Mouse (Mus musculus) hindbrain, embryonic 11.5 days (tissue): ENCODE measurements at regions not wholly inside any gene's neighbourhood (a gene's known extent, or its start where the extent isn't known, plus 50 kb on each side); places are given as distances from the start of the nearest gene placed in this dataset.

Source experiments
- ATAC-seq: fragments of 200-750 bp; cut with Nextera tagmentation; 2 replicates; pipeline ENCODE4 v1.8.0; 2017; ENCODE audit warnings: mild to moderate bottlenecking, moderate TSS enrichment, moderate library complexity; ENCODE audit not compliant: low FRiP score
- DNase-seq: peaks from one replicate; pipeline ENCODE4 v3.0.0-alpha.2; 2015; ENCODE audit warnings: low spot score
- H3K27ac ChIP-seq: fragments of 300-500 bp; sonication (generic); 2 replicates; pipeline ENCODE4 v1.5.1; 2014; ENCODE audit warnings: mild to moderate bottlenecking, low read depth, low read length
- H3K27me3 ChIP-seq: fragments of 300-500 bp; sonication (generic); 2 replicates; pipeline ENCODE4 v1.6.1; 2014; ENCODE audit warnings: mild to moderate bottlenecking, low read length, moderate library complexity, mixed read lengths; ENCODE audit not compliant: control insufficient read depth, insufficient read depth
- H3K36me3 ChIP-seq: fragments of 300-500 bp; sonication (generic); 2 replicates; pipeline ENCODE4 v1.6.1; 2014; ENCODE audit warnings: mild to moderate bottlenecking, low read length, moderate library complexity, mixed read lengths; ENCODE audit not compliant: control insufficient read depth, insufficient read depth
- H3K4me1 ChIP-seq: fragments of 300-500 bp; sonication (generic); replicated peaks from 2 replicates; pipeline ENCODE4 v1.6.1; 2014; ENCODE audit warnings: low read length, mixed read lengths; ENCODE audit not compliant: control insufficient read depth, insufficient read depth
- H3K4me2 ChIP-seq: fragments of 300-500 bp; sonication (generic); replicated peaks from 2 replicates; pipeline ENCODE4 v1.6.1; 2014; ENCODE audit warnings: mild to moderate bottlenecking, low read depth, low read length
- H3K4me3 ChIP-seq: fragments of 300-500 bp; sonication (generic); 2 replicates; pipeline ENCODE4 v1.5.1; 2014; ENCODE audit warnings: low read depth, low read length
- H3K9ac ChIP-seq: fragments of 300-500 bp; sonication (generic); 2 replicates; pipeline ENCODE4 v1.6.1; 2014; ENCODE audit warnings: low read depth, low read length
- H3K9me3 ChIP-seq: fragments of 300-500 bp; sonication (generic); 2 replicates; pipeline ENCODE4 v1.6.1; 2016; ENCODE audit warnings: low read length; ENCODE audit not compliant: control insufficient read depth
- WGBS: fragments of 180-500 bp; shearing (Covaris S2); extraction: QIAGEN DNeasy Blood & Tissue Kit; methylation state at CpG from one replicate; pipeline ENCODE4 v1.1.7; 2014; 5-methylcytosine and 5-hydroxymethylcytosine counted together

- DNase-seq (no peak), ATAC-seq (no peak)
- Histone ChIP-seq H3K4me3 (no peak overlapping the region), H3K9me3 (no peaks in the 10 kb centered on the region), H3K9ac (no peak overlapping the region), H3K27me3 (no peaks in the 10 kb centered on the region), H3K4me2 (no peak overlapping the region), H3K36me3 (no peaks in the 10 kb centered on the region), H3K27ac (no peak overlapping the region), H3K4me1 (no peaks in the 10 kb centered on the region)
Observed at GRCm38 (mm10) chr7:136796415-136796814, 98.0 kb upstream of the Mgmt start.

DNA sequence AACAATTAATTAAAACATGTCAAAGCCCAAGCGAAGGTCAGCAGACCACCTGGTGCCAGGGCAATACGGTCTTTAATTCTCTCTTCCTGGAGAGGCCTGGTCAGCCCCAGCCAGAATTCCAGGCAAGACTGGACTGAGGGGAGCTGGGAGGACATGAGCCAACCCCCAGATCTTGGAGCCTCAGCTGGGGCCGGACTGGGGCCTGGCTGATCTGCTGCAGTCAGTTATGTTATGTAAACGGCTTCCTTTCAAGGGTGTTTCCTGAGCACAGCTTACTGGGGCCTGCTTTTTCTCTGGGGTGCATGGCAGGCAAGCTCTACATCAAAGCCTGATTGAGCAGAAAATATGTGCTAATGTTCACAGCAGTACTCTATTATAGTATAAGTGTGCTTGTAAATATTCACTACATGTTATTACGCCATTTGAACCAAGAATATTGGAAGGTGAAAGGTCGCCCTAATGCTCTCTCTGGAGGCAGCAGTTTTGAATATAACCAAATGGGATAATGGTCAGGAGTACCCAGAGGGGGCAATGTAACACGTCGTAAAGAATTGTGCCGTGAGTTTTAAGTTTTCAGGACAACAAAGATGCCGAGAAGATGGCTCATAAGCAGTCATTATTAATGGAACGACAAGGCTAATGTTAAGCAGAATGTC is 96.5 kb upstream of the Mgmt start:
- Histone ChIP-seq H3K27ac (0 out of 2 replicates have a peak overlapping the region, but pooled peaks have one; percentile 31), H3K27me3 (no peaks in the 10 kb centered on the region), H3K4me2 (no peak overlapping the region), H3K9me3 (no peaks in the 10 kb centered on the region), H3K4me1 (no peaks in the 10 kb centered on the region), H3K4me3 (no peak overlapping the region), H3K9ac (no peak overlapping the region), H3K36me3 (no peaks in the 10 kb centered on the region)
- WGBS: 30% methylated on average over 11 of the region's 11 CpGs
- ATAC-seq (peak; percentile 53; the same call in 1 of the 2 replicates), DNase-seq (peak; percentile 51)

DNA sequence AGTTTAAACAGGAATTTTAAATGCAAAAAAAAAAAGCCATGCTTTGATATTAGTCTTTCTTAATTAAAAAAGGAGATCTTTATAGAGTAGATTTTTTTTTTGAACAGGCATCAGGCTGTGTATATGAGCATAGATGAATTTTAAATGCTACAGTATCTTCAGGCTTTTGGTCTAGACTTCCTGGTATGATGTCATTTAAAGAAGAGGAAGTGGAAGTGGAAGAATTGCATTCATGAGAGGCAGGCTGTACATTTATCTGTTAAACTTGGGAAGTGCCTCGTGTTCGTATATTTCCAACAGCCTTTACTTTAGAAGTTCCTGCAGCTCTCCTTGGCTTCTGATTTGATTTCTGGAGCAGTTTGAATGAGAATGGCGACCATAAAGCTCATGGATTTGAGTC is 95.8 kb upstream of the Mgmt start:
- Histone ChIP-seq H3K4me3 (no peak overlapping the region), H3K4me2 (no peak overlapping the region), H3K27me3 (no peaks in the 10 kb centered on the region), H3K27ac (no peak overlapping the region), H3K4me1 (no peaks in the 10 kb centered on the region), H3K9ac (no peak overlapping the region), H3K9me3 (no peaks in the 10 kb centered on the region), H3K36me3 (no peaks in the 10 kb centered on the region)
- ATAC-seq (no peak), DNase-seq (no peak)
- 87% methylated on average over 3 of the region's 3 CpGs for WGBS

DNA sequence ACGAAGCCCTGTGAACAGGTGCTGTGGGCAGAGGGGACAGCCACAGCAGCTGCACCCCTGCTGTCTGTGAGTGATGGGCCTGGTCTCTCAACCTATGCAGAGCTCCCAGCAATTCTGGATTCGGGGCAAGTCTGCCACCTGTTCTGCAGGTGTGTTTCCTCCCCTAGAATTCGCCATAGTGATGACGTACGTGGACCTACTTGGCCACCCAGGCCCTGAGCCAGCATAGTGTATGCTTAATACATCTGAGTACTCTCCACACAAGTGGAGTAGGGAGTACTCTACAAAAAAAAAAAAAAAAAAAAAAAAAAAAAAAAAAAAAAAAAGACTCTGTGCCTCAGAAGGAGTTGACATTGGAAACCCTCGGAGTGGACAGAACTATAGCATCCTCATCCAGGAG is 87.3 kb upstream of the Mgmt start:
- Histone ChIP-seq H3K27ac (no peak overlapping the region), H3K9ac (no peak overlapping the region), H3K4me2 (no peak overlapping the region), H3K36me3 (no peaks in the 10 kb centered on the region), H3K4me3 (no peak overlapping the region), H3K4me1 (no peaks in the 10 kb centered on the region), H3K27me3 (no peaks in the 10 kb centered on the region), H3K9me3 (no peaks in the 10 kb centered on the region)
- ATAC-seq (no peak), DNase-seq (no peak)
- WGBS: 87% methylated on average over 6 of the region's 6 CpGs

DNA sequence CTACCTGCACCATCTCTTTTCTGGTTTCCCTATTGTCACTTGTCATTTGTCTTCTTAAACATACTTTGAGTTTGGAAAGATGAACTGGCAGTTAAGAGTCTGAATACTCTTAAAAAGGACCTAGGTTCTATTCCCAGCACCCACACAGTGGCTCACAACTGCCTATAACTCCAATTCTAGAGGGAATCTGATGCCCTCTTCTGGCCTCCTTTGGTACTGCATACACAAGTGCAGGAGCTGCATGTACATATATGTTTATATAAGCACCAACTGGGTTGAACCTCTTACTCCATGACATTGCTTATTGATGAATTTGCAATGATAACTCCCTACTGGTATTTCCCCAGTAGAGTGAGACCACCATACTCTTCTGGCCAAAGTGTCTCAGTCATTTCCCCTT is 86.4 kb upstream of the Mgmt start:
- no peaks in the 10 kb centered on the region for H3K4me1 ChIP-seq
- H3K9me3 ChIP-seq: no peaks in the 10 kb centered on the region
- H3K4me2 ChIP-seq: no peak overlapping the region
- ATAC-seq (no peak), DNase-seq (no peak)
- no peaks in the 10 kb centered on the region for H3K36me3 ChIP-seq
- H3K9ac ChIP-seq: no peak overlapping the region
- no peaks in the 10 kb centered on the region for H3K27me3 ChIP-seq
- H3K27ac ChIP-seq: no peak overlapping the region
- H3K4me3 ChIP-seq: no peak overlapping the region

DNA sequence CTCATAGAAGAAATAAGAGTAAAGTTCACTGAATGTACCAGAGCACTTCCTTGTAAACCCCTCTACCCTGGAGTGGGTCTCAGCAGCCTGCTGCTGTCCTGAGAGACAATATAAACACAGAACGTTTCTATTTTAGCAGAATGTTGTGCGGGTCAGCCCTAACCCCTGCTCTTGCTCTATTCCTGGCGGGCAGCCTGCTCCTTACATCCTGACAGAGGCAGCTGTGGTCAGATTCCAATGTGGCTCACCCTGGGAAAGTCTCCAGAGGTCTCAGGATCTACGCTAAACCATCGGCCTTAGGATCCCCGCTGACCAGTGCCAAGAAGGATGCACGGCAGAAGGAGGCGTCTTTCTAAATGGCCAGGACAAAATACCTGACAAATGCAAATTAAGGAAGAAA is 84.8 kb upstream of the Mgmt start:
- 76% methylated on average over 8 of the region's 8 CpGs for WGBS
- Histone ChIP-seq H3K27ac (no peak overlapping the region), H3K4me1 (no peaks in the 10 kb centered on the region), H3K4me2 (no peak overlapping the region), H3K27me3 (no peaks in the 10 kb centered on the region), H3K4me3 (no peak overlapping the region), H3K9me3 (no peaks in the 10 kb centered on the region), H3K36me3 (no peaks in the 10 kb centered on the region), H3K9ac (no peak overlapping the region)
- no peak for DNase-seq
- ATAC-seq: no peak

DNA sequence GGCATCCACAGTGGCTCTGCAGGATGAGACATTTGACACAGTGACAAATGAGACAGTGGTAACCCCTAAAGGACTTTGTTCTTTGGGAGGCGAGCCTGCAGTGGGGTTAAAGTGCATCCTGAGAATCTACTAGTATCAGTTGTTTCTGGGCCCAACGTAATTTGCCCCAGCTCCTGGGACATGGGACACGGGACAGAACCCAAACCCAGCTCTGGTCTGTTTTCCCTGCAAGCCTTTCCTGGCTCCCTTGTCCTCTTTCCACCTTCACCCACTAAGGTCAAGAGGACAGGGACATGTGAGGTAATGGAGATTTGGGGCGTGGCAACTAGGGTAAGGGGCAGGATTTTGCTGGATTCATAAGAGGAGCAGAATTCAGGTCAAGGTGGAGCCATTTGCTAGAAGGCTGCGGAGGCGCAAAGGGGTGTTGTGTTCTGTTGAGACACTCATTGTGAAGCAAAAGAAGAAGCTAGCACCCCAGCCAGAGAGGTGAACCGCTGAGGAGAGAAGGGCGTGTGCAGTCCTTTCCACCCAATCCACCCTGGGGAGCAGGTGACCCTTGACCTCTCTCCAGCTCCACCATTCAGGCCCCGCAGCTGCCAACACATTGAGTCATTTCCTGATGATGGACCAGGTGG is 80.6 kb upstream of the Mgmt start:
- Histone ChIP-seq H3K9me3 (no peaks in the 10 kb centered on the region), H3K27me3 (no peaks in the 10 kb centered on the region), H3K4me1 (no peaks in the 10 kb centered on the region), H3K9ac (no peak overlapping the region), H3K27ac (no peak overlapping the region), H3K4me3 (no peak overlapping the region), H3K36me3 (no peaks in the 10 kb centered on the region), H3K4me2 (no peak overlapping the region)
- WGBS: 73% methylated on average over 9 of the region's 9 CpGs
- DNase-seq: no peak
- ATAC-seq: no peak

DNA sequence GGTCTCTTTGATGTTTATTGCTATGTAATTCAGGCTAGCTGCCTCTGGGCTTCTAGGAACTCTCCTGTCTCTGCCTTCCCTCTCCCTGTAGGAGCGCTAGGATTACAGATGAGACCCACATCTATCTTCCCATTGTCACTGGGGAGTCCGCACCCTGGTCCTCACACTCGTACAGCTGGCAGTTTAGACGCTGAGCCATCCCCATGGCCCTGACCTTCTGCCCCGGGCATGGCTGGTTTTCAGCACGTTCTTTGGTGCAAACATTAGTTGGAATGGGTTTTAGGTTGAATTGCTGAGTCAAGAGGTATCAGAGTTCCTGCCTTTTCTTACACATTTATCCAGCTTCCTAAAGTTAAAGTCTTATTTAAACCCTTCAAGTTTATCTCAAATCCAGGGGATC is 79.7 kb upstream of the Mgmt start:
- H3K36me3 ChIP-seq: no peaks in the 10 kb centered on the region
- no peaks in the 10 kb centered on the region for H3K27me3 ChIP-seq
- no peak for DNase-seq
- H3K4me1 ChIP-seq: no peaks in the 10 kb centered on the region
- H3K9me3 ChIP-seq: no peaks in the 10 kb centered on the region
- no peak overlapping the region for H3K4me2 ChIP-seq
- H3K4me3 ChIP-seq: no peak overlapping the region
- ATAC-seq: no peak
- WGBS: 73% methylated on average over 6 of the region's 6 CpGs
- no peak overlapping the region for H3K27ac ChIP-seq
- H3K9ac ChIP-seq: no peak overlapping the region

DNA sequence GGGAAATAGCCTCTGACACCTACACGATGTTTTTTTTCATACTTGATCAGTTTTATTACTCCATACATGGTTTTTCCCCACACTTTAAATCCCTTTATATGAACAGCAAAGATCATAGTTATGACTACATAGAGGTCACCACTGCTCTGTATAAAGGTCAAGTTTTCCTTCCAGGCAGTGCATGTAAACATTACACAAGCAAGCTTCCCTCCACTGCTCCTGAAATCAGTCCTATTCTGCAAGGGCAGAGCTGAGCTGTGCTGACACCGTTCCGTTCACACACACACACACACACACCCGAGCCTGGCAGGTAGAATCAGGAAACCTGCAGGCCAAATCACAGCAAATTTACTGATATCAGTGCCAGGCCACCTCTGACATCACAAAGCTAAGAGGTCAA is 74.1 kb upstream of the Mgmt start:
- DNase-seq (no peak), ATAC-seq (no peak)
- Histone ChIP-seq H3K4me1 (peaks cover 1% of the 10 kb centered on the region; the same call in 1 of the 2 replicates), H3K36me3 (no peaks in the 10 kb centered on the region), H3K27ac (no peak overlapping the region), H3K4me2 (no peak overlapping the region), H3K9ac (no peak overlapping the region), H3K9me3 (no peaks in the 10 kb centered on the region), H3K27me3 (no peaks in the 10 kb centered on the region), H3K4me3 (no peak overlapping the region)
- WGBS: 73% methylated on average over 4 of the region's 4 CpGs
